24 mouse cellular contexts compared by ENCODE assay signal in genomic region chr2:104337619-104338018, GRCm38 (mm10).
"Had no signal": no experiment of that assay in that cellular context is flagged by ENCODE, and none has a peak within 500 bp of the region (broad histone marks: within the 10 kb centered on the region; RNA-seq: fewer than 3 reads in every experiment).

No protein-coding gene starts in this region.

- H3K4me1 ChIP-seq: heart, embryonic 13.5 days; heart, embryonic 15.5 days; liver, embryonic 13.5 days; liver, embryonic 15.5 days had no signal

- H3K27ac ChIP-seq: heart, adult 2 months; heart, embryonic 13.5 days; heart, embryonic 15.5 days; hindbrain, embryonic 13.5 days; hindbrain, embryonic 15.5 days; hindbrain, postnatal 0 days; limb, embryonic 10.5 days; limb, embryonic 12.5 days; liver, embryonic 13.5 days; liver, embryonic 15.5 days had no signal

- H3K36me3 ChIP-seq: heart, embryonic 13.5 days; heart, embryonic 15.5 days; hindbrain, embryonic 13.5 days; hindbrain, embryonic 15.5 days; limb, embryonic 10.5 days; limb, embryonic 12.5 days; liver, embryonic 13.5 days; liver, embryonic 15.5 days had no signal

- H3K4me2 ChIP-seq: heart, embryonic 11.5 days; heart, embryonic 13.5 days; heart, embryonic 15.5 days; hindbrain, embryonic 13.5 days; hindbrain, embryonic 15.5 days; limb, embryonic 12.5 days; liver, embryonic 11.5 days; liver, embryonic 13.5 days; liver, embryonic 15.5 days had no signal

- H3K9me3 ChIP-seq: heart, embryonic 13.5 days; heart, embryonic 15.5 days; hindbrain, embryonic 13.5 days; hindbrain, embryonic 15.5 days; limb, embryonic 10.5 days; limb, embryonic 12.5 days; liver, embryonic 13.5 days; liver, embryonic 15.5 days had no signal

- H3K9ac ChIP-seq: heart, embryonic 13.5 days; heart, embryonic 15.5 days; hindbrain, embryonic 13.5 days; hindbrain, embryonic 15.5 days; limb, embryonic 12.5 days; liver, embryonic 13.5 days; liver, embryonic 15.5 days had no signal

- ATAC-seq: hindbrain, postnatal 0 days; intestine, embryonic 16.5 days had no signal

- H3K27me3 ChIP-seq: heart, embryonic 13.5 days; heart, embryonic 15.5 days; hindbrain, embryonic 13.5 days; hindbrain, embryonic 15.5 days; liver, embryonic 13.5 days; liver, embryonic 15.5 days had no signal

- DNase-seq: gastrocnemius, postnatal 14 days; gastrocnemius, postnatal 36 days; heart, adult 11 months; heart, adult 2 months; heart, postnatal 14 days; heart, postnatal 36 days; kidney, adult 11 months; kidney, adult 2 months; kidney, postnatal 10 days; kidney, postnatal 25 days; kidney, postnatal 4 days; liver; liver, embryonic 13.5 days had no signal

- H3K4me3 ChIP-seq: heart, adult 2 months; heart, embryonic 13.5 days; heart, embryonic 15.5 days; hindbrain, embryonic 13.5 days; hindbrain, embryonic 15.5 days; limb, embryonic 10.5 days; limb, embryonic 12.5 days; liver, embryonic 13.5 days; liver, embryonic 15.5 days had no signal
